Mouse (Mus musculus): ENCODE results near the gene Hist1h4a.
"Not testable (repeated sequence)": the region's sequence is repeated elsewhere in the genome, so short reads cannot be mapped to it uniquely, and the experiment has no call there.

Hist1h4a gene

GRCm38 (mm10) chr13:23760972-23761864 lies at the start of gene Hist1h4a:
Hist1h4a (minus strand) TSS chr13:23761230.
- DNase-seq = peak; percentile 99

GRCm38 (mm10) chr13:23806422-23807052 lies 45.5 kb upstream of the Hist1h4a start, which contains the start of gene Slc17a2:
Slc17a2 (plus strand) TSS chr13:23806993.
- DNase-seq = no peak

GRCm38 (mm10) chr13:23804532-23804931 lies 43.5 kb upstream of the Hist1h4a start:
- DNase-seq = no peak

GRCm38 (mm10) chr13:23799405-23799804 lies 38.4 kb upstream of the Hist1h4a start:
- peak; percentile 30 to 32 for DNase-seq

- DNase-seq = peak; percentile 63 to 69
Measured at GRCm38 (mm10) chr13:23792520-23792919, 31.5 kb upstream of the Hist1h4a start.

GRCm38 (mm10) chr13:23779025-23779424 lies 18.0 kb upstream of the Hist1h4a start:
- DNase-seq = no peak

- DNase-seq = no peak
Measured at GRCm38 (mm10) chr13:23778339-23778738, 17.3 kb upstream of the Hist1h4a start.

GRCm38 (mm10) chr13:23772561-23773313 lies 11.7 kb upstream of the Hist1h4a start:
- no peak for DNase-seq

GRCm38 (mm10) chr13:23769613-23770012 lies 8.6 kb upstream of the Hist1h4a start, which contains the start of gene Trim38:
Trim38 (plus strand) TSS chr13:23769913.
- not testable (repeated sequence) for DNase-seq

GRCm38 (mm10) chr13:23768834-23769397 lies 7.9 kb upstream of the Hist1h4a start:
- DNase-seq = no peak

- DNase-seq = no peak
Measured at GRCm38 (mm10) chr13:23766772-23767171, 5.7 kb upstream of the Hist1h4a start.

- no peak for DNase-seq
Measured at GRCm38 (mm10) chr13:23765172-23765513, 4.1 kb upstream of the Hist1h4a start.

GRCm38 (mm10) chr13:23764324-23765171 lies 3.5 kb upstream of the Hist1h4a start:
- DNase-seq = no peak

GRCm38 (mm10) chr13:23763586-23764323 lies 2.7 kb upstream of the Hist1h4a start, which contains the start of gene Hist1h1a:
Hist1h1a (plus strand) TSS chr13:23763666.
- peak; percentile 87 to 89 for DNase-seq

GRCm38 (mm10) chr13:23763242-23763585 lies 2.2 kb upstream of the Hist1h4a start:
- no peak for DNase-seq

- peak; percentile 76 for DNase-seq
Measured at GRCm38 (mm10) chr13:23761871-23762821, 1.1 kb upstream of the Hist1h4a start, which contains the start of gene Hist1h3a. Hist1h3a (minus strand) TSS chr13:23762386.

- peak; percentile 46 to 58 for DNase-seq
Measured at GRCm38 (mm10) chr13:23760240-23760971, 624 bp downstream of the Hist1h4a start.

GRCm38 (mm10) chr13:23759916-23760239 lies 1.2 kb downstream of the Hist1h4a start:
- DNase-seq = no peak

GRCm38 (mm10) chr13:23759251-23759771 lies 1.7 kb downstream of the Hist1h4a start:
- DNase-seq = no peak

Measured in B cell, adult 2 months (primary cell).